Mouse (Mus musculus): Measurements from ENCODE around the gene Clmp.

DNA sequence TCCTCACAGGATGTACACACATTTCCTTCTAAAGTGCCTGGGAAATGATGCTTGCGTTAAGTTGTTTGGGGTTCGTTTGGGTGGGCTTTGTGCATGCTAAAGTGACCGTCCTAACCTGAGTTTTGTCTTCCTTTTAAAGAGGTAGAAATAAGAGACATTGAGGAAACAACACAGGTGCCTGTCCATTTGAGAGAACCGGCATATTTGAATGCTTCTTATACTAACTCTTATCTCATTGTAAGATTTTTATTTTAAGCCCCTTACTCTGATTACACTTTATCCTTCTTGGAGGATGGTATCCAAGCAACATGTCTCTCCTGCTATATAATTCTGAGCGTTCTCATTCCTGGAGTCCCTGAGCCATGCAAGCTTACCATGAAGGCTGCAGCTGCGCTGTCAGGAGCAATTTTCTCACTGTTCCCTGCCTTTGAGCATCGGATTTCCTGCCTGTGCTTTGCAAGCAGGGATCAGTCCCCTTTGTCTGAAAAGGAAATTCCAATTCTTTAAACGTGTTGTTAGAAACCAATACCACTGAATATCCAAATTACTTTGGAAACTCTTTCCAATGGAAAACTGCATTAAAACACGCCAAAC is 98.7 kb downstream of the Clmp start:
- TF ChIP-seq CTCF (IDR thresholded peaks at IDR 0.05; ENCODE audit: low read depth, low read length), result no peak
- TF ChIP-seq POLR2A (IDR thresholded peaks at IDR 0.05; ENCODE audit: borderline replicate concordance, low read depth, low read length), result no peak

Data from bone marrow macrophage, adult 2 months (primary cell).